Mouse (Mus musculus): ENCODE results near the gene Cdkl5.
"Not testable (repeated sequence)": the region's sequence is repeated elsewhere in the genome, so short reads cannot be mapped to it uniquely, and the experiment has no call there.

Cdkl5 gene

DNA sequence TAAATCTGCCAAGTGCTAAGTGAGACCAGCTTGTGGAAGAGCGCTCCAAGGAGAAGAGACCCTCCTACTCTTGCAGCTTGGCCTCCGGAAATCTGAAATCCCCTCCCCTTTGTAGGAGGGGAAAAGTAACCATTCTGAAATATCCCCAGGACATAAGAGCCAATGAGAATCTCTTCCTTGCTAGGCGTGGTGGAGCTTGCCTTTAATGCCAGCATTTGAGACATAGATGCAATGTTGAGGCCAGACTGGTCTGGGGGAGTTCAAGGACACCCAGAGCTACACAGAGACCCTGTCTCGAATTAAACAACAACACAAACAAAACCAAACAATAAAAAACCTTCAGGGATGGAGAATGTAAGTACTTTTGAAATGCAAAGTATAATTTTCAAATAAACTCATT, 87.6 kb downstream of the Cdkl5 start, which contains the start of gene Gja6:
Gene Gja6 (minus strand): TSS at position 101 of the 400 bp plus-strand sequence.
- no peak for DNase-seq (ENCODE audit: low read depth, low spot score)

DNA sequence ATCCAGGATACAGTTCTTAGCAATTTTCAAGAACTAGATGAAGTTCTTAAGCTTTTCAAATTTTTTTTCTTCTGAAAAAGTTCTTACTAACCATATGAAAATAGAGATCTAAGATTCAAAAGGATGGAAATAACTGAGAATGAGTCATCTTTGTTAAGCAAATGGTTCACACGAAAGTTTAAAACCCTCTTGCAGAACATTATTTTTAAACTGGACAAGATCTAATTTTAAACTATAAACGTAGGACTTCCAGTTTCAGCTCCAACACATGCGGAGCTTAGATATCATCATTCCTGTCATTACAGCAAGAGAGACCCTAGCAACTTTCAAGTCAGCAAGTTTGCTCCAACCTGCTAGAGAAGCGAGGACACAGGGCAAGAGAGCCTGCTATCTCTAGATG, 88.0 kb downstream of the Cdkl5 start:
- DNase-seq (ENCODE audit: low read depth, low spot score), result peak; percentile 66

DNA sequence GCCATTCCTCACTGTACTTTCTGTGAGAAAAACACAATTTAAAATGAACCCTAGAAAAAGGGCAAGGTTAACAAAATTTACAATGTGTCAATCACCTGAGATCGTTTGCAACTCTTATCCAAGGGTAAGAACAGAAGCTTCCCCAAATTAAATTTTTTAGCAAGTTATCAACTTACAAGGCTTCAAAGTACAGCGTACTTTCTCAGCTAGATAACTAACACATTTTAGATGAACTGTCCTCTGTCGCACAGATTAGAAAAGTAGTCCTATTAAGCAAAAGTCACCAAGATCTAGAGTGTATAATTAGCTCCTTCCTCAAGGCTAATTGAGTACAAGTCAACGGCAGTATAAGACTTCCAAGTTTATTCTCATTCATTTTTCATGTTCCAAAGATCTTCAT, 88.6 kb downstream of the Cdkl5 start:
- DNase-seq (ENCODE audit: low read depth, low spot score), result no peak

DNA sequence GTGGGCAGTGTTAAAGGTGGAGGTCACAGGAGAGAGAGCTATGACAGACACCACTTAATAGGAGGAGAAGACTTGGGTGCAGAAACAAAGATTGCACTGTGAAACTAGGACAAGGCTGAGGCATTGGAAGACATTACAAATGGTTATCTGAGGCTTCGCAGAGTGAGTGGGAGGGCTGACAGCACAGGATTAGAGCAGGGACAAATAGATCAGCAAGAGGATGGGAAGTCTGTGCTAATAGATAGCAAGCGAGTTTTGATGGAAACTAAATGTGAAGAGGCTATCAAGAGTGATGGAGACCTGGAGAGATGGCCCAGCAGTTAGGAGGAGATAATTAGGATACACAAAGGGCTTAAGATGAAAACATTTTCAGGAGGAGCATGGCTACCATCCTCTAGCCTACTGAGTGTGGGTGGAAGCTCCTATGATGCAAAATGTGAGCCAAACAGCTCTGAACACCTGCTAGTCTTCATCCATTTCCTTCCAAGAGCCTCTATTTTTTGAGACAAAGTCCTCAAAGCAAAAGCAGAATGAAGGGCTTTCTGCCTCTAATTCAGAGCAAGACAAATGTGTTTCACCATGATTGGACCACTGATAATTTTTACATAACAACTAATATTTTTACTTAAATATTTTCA, 89.3 kb downstream of the Cdkl5 start:
- peak; percentile 73 for DNase-seq (ENCODE audit: low read depth, low spot score)

DNA sequence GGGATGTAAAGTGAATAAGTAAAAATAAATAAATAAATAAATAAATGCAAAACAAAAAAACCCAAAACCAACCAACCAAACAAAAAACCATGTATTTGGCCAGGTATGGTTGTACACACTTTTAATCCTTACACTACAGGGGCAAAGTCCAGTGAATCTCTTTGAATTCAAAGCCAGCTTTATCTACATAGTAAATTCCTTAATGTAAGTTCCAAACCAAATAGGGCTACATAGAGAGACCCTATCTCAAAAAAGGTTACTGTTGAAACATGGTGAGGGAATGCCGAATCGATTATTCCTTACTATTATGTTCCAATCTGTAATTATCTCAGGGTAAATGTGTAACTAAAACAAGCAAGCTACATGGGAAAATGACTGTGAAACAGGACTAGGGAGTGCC, 93.4 kb downstream of the Cdkl5 start:
- no peak for DNase-seq (ENCODE audit: low read depth, low spot score)

DNA sequence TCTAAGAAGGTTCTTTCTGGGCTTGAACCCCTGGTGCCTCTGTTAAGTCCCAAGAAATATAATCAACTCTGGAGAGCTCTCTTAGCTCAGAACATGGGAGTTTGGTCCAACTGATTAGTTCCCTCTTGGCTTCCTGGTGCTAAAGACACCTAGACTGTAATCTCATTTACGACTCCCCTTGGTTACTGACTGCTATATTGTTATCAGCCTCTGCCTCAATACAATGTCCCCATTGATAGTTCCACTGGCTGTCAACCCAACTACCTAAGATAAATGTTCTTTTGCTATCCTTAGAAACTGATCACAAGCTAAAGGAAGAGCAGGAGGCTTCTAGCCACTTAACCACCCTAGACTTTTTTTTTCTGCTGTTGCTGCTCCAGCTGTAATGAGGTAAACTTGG, 102.4 kb downstream of the Cdkl5 start:
- no peak for DNase-seq (ENCODE audit: low read depth, low spot score)

DNA sequence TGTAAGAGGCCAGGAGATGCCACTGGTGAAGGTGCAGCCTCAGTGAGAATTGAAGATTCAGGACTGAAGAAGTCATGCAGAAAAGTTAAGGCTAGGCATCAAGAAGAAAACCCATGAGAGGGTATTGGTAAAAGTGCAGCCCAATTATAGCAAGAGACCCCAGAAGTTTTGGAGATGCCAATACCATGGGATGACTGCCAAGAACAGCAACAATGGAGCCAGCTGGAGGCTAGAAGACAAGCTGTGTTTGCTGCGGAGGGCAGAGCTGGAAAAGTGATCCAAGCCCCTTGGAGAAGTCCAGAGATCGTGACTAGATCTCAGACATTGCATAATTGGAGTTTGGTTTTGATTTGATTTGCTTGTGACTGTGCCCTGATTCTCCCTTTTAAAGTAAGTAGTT, 108.2 kb downstream of the Cdkl5 start:
- DNase-seq (ENCODE audit: low read depth, low spot score), result peak; percentile 19

DNA sequence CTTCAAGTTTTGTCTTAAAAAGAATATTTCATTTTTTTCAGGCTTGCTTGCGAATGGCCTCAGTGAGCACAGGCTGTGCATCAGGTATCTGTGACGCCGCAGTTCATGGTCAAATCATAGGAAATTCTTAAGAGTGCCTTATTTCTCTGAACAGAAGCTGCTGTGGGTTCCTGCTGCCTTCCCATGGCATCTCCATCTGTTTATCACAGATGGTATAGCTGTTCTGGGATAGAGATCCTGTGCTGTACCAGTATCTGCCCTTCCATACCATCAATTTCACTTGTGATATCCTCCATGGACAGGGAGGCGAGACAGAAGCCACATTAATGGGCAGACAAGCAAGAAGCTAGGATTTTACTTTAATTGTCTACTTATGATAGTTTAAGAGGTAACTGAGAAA, 127.9 kb downstream of the Cdkl5 start:
- peak; percentile 84 for DNase-seq (ENCODE audit: low read depth, low spot score)

DNA sequence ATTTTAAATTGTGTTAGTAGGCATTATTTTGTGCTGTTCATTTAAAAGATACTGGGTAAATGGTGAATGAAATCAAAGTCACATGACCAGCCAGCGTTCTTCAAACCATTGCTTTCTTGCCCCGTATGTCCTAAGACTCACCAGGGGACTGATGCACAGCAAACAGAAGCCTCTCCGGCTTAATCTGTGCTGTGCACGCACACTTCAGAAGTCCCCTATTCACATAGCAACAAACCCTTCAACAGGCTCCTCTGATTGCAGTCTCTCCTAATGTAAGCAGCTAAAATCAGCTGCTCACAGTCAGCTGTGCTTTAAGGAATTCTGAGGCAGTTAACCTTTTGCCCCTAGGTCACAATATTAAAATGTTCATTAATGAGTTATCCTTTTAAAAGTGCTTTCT, 129.5 kb downstream of the Cdkl5 start:
- no peak for DNase-seq (ENCODE audit: low read depth, low spot score)

DNA sequence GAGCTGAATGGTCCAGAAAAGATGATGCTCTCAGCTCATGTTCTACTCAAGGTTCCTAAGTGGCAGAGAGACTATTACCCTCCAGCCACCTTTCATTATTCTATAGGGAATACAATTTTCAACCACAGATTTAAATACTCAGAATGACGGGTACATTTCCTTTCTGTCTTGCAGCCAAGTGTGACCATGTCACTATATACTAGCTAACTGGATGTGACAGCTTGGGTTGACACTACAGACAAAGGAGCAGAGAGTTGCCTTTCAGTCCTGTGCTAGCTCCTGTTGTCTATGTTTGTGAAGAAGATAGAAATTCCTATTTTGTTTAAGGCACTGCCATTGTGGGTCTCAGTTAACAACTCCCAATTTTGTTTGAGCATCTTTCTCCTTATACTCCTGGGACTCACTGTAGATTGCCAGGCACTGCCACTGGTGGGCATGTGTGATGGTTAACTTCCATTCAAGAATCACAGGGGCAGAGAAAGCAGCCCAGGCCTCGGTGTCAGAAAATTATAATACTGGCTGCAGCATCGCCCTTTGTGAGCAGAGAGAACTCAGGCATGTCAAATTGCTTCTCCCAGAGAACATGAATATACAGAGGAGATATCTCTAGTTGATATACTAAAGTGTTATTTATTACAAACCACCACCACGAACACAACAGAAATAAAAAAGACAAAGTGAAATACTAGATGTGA, 130.7 kb downstream of the Cdkl5 start:
- DNase-seq (ENCODE audit: low read depth, low spot score), result peak; percentile 52

DNA sequence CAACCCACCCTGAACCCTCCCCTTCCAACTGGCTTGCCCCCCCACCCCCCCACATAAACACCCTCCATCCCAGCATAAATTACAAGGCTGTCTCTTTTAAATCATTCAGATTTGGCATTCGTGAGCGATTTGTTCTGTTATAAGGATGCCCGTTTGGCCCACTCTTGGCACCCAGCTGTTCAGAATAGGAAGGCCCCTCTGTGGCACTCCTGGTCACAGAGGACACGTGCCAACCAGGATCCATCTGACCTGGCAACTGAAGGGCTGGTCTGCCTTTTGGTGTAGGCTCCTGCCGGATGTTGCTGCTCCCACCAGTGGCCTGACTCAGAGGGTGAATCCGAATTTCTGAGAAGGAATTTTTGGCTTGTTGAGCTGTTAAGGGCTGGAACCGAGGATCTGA, 186.3 kb downstream of the Cdkl5 start:
- peak; percentile 29 for DNase-seq (ENCODE audit: low read depth, low spot score)

DNA sequence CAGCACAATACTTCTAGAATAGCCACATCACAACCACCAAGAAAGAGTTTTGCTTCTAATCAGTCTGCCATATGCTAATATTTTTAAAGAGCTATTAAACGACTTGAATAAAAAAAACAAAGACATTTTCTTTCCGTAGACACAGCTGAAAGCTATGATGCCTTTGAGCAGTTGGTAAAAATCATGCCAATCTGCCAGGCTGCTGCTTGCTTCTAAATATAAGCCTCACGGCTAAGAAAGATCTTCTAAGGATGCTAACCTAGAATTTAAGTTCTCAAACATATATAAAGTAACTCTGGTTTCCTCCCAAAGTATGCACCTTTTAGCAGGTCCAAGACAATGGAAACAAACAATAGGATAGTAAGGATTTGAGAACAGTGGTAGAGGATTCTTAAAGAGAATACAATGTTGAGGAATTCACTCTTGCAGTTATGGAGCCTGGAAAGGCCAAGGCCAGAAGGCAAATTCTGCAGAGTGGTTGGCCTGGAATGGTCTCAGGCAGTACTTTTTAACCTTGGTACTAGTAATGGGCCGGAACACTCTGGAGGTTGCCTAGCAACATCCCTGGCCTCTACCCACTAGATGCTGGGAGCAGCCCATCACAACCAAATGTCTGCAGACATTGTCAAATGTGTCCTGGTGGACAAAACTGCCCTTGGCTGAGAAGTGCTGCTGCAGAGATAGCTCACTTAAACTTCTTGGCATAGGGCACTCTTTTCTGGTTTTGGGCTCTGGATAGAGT, 189.9 kb downstream of the Cdkl5 start:
- peak; percentile 62 for DNase-seq (ENCODE audit: low read depth, low spot score)

DNA sequence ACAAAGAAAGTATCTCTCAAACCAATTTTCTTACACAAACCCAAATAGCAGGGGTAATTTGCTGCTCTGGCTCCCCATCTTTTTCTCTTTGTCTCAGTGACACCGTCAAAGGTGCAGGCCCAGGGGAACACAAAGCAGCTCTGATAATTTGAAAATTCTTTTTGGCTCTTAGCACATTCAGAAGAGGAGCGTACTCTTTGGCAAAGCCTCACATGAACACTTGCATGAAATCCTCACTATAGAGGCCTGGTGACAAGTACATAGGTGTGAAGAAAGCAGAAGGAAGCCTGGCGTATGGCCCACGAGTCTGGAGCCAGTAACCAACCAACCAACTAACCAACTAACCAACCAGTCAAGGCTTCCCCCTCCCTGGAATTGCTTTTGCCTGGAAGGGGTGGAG, 199.6 kb downstream of the Cdkl5 start:
- peak; percentile 13 for DNase-seq (ENCODE audit: low read depth, low spot score)

DNA sequence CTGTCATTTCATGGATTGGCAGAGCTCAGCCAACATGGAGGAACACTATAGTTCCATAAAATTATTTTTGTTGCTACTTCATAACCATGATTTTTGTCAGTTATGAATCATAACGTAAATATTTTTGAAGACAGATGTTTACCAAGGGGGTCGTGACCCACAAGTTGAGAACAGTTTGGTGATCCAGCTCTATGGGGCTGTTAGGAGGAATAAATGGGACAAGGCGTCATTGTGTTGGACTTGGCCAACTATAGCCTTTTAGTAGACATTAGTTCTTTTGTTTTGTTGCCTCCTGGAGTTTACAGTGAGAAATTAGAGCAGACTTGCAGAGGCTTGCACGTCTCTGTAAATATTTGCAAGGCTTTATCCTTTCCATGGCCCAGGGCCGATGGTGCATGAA, 212.2 kb downstream of the Cdkl5 start:
- DNase-seq (ENCODE audit: low read depth, low spot score), result peak; percentile 35

DNA sequence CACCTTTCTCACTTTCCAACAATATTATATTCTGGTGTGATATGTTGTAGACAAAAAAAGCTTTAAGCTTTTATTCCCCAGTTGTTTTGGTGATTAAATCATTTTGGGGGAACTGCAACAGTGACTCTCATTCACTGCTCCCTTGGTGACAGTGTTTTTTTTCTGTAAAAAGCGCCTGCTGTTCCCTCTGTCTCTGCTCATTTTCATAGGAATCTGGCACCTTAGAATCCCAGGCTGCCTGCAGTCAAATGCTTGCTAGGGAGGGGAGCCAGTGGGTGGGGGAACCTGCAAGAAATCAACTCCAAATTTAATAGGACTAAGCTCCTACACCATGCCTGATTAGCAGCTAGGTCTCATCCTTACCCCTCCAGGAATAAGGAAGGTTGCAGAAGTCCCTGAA, 221.5 kb downstream of the Cdkl5 start:
- DNase-seq (ENCODE audit: low read depth, low spot score), result peak; percentile 80

DNA sequence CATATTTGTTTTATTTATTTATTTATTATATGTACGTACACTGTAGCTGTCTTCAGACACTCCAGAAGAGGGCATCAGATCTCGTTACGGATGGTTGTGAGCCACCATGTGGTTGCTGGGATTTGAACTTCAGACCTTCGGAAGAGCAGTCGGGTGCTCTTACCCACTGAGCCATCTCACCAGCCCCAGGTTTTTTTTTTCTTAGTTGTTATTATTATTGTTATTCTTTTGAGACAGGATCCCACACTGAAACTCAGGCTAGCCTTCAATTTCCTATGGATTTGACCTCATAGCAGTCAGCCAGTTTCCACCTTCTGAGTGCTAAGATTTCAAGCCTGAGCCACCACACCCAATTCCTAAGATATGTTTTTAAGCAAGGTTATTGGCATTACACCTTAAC, 224.9 kb downstream of the Cdkl5 start:
- DNase-seq (ENCODE audit: low read depth, low spot score), result not testable (repeated sequence)

DNA sequence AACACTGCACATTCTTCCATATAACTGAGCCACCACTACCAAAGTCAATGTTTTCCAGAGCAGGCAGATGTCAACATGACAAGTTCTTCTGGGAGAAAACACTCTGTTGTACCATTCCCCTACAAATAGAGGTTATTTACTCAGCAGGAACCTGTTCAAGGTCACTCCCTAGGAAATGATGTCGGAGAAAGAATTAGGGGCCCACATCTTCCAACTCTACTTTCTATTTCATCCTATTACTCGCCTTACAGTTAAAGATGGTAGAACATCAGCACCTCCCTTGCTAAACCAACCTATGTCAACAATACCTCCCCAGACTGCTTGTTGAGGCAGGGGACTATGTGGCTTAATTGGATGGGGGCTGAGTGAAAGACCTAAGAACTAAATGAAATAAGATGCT, 226.8 kb downstream of the Cdkl5 start, which contains the start of gene Rs1:
Gene Rs1 (plus strand): TSS at position 301 of the 400 bp plus-strand sequence.
- no peak for DNase-seq (ENCODE audit: low read depth, low spot score)

DNA sequence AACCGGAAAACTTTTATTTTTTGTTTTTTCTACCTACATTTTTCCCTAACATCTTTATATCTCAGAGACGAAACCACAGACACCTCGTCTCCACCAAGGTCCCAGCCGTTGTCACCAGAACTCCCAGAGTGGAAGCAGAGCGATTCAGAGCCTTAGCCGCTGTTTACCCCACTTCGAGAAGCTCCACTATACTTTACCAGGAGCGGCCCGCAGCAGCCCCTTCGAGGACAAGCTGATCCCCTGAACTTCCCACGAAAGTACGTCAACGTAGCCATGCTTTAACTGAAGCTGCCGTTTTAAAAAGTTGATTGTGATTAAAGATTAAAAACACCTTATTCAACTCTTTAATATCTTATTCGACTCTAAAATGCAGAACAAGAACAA, 228.3 kb downstream of the Cdkl5 start:
- no peak for DNase-seq (ENCODE audit: low read depth, low spot score)

DNA sequence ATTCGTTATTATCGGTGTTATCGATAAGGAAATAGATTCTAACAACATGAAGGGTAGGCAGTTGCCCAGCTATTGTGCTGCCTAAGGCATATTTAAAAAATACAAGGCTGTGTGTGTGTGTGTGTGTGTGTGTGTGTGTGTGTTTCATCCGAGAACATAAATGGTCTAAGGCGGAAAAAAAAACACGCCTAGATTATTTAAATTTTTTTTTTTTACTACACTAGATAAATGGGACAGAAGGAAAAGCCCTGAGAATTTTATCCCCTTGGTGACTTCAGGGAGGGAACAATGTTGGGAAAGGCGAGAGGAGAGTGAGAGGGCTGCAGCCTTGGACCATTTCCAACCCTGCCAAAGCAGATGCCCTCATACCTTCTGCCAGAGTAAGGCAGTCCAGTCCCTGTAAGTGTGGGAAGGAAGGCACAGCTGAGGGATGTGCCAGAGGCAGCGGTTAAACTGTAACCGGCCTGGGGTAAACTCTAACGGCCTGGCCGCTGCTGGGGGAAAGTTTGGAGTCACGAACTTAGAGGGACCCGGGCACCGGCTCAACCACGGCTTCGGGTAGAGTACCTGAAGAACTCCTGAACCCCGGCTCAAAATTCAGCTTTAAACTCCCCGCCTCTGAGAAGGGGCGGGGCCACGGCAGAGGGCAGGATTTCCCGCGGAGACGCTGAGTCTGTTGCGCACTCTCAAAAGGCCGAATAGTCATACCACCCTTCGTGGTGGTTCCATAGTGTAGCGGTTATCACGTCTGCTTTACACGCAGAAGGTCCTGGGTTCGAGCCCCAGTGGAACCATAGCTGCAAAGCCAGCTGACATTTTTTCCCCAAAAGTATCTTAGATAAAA, 228.9 kb downstream of the Cdkl5 start:
- DNase-seq (ENCODE audit: low read depth, low spot score), result peak; percentile 88

DNA sequence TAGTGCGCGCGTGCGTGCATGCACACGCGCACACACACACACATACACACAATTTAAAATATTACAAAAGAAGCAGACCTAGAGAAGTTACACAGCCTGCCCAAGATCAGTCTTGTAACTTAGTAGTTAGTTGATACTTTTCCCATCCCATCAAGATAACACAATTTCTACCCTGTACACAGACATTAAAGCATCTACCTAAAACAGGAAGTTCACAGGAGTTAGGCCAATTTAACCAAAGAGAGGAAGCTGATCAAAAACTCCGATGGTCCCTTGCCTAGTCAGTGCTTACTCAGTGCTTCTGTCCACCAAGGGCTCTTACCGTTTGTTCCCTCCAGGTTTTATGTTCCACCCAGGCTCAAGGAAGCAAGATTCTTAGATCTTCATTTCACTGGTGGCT, 243.7 kb downstream of the Cdkl5 start:
- no peak for DNase-seq (ENCODE audit: low read depth, low spot score)

DNA sequence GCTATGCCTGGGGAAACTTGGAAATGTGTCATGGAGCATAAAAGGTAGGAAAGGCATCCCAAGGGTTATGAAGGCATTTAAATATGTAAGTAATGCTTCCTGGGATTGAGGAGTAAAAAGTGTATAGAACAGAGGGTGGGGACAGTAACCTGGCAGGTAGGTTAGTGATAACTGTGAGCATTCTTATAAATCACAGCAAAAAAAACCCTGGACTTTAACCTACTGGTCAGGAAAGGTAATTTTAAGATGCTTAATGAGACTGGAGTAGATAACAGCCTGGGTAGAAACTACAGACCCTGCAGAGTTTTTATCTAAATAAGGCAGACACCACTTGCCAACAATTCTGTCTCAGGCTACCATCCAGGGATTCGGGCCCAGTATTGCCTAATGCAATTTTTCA, 245.9 kb downstream of the Cdkl5 start:
- DNase-seq (ENCODE audit: low read depth, low spot score), result peak; percentile 18

DNA sequence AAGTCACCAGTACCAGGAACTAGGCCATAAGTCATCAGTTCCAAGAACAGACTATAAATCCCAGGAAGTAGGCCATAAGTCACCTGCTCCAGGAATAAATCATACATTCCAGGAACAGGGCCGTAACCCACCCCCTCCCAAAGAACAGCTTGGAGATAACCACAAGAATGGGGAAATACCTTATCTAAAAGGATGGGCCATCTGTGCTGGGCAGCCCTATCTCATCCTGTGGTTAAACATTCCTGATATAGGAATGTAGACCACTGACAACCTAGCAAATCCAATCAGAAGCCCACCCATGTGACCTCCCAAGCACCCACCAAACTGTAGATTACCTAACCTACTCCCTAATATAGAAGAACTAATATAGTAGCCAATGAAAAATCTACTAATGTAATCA, 249.1 kb downstream of the Cdkl5 start:
- no peak for DNase-seq (ENCODE audit: low read depth, low spot score)
